Mouse (Mus musculus) bone marrow, adult 2 months (tissue): ENCODE measurements around the gene Nav2.

Experiments used
- CTCF ChIP-seq: fragments of 200-500 bp; IDR thresholded peaks from 2 replicates; pipeline ENCODE4 v1.5.1; 2011; ENCODE audit warnings: low read length, control low read depth; ENCODE audit not compliant: control insufficient read depth, insufficient read depth
- POLR2A ChIP-seq: fragments of 200-500 bp; IDR thresholded peaks from 2 replicates; pipeline ENCODE4 v1.6.1; 2011; ENCODE audit warnings: low read depth, mild to moderate bottlenecking, control low read depth, low read length, borderline replicate concordance; ENCODE audit not compliant: control insufficient read depth

GRCm38 (mm10) chr7:49565798-49566197 is 657.3 kb downstream of the Nav2 start:
- TF ChIP-seq POLR2A (no peak), CTCF (no peak)
